Mouse (Mus musculus): ENCODE measurements around the gene Ezr. TPM values are rescaled to one million over a fixed set of nuclear protein-coding genes. Genes with fewer than 3 reads are reported as not detected.

The Ezr gene
- polyA plus RNA-seq, 1 experiment from 2014 or later: 31.9 TPM

DNA sequence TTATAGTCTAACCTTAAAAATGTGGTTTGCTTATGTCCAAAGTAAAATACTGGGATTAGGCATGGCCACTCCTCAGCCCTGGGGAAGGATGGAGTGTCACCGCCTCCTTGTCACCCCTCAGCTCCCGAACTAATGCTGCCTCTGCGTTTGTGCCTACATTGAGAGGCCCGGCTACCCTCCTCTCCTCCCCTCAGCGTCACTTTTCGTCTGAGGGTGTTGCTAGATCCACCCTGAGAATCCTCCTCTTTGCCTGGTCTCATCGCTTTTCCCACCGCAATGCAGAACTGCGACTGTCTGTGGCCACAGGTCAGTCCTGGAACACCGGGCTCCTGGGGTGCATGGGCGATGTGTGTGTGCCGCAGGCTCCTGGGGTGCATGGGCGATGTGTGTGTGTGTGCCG lies 37.7 kb downstream of the Ezr start:
- no peak overlapping the region for H3K4me2 ChIP-seq (ENCODE audit: low read length)

DNA sequence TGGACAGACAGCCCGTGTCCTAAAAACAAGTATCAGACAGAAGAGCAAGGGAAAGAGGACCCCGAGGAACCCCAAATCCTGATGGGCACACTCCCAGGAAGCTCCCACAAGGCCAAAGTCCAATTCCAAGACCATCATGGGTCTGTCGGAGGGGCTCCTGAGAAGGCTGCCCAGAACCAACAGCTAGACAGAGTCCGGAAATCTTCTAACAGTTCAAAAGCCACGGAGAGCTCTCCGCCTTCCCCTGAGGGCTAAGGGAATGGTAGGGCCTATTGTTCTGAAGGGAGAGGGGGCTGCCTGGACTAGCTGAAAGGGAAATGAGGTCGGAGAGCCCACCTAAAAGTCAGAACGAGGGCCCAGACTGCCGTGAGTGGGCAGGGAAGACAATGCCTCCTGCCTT lies 38.2 kb downstream of the Ezr start:
- H3K4me3 ChIP-seq (ENCODE audit: low read depth, low read length): no peak overlapping the region
- H3K4me2 ChIP-seq (ENCODE audit: low read length): no peak overlapping the region
- WGBS: 57% methylated on average over 9 of the region's 9 CpGs
- no peaks in the 10 kb centered on the region for H3K9me3 ChIP-seq (replicated peaks; ENCODE audit: control insufficient read depth, low read length, poor library complexity, severe bottlenecking)
- ATAC-seq: no peak
- H3K27me3 ChIP-seq (ENCODE audit: control insufficient read depth, insufficient read depth, low read depth, low read length): peaks cover 3% of the 10 kb centered on the region
- no peak overlapping the region for H3K27ac ChIP-seq (ENCODE audit: low read length)
- H3K9ac ChIP-seq (ENCODE audit: low read depth, low read length): no peak overlapping the region
- H3K4me1 ChIP-seq (ENCODE audit: control insufficient read depth, insufficient read depth, low read length): peaks cover 34% of the 10 kb centered on the region
- H3K36me3 ChIP-seq (ENCODE audit: control insufficient read depth, insufficient read depth, low read length): no peaks in the 10 kb centered on the region

More for the DNA sequence above, 37.7 kb downstream of the Ezr start:
- Histone ChIP-seq H3K36me3 (ENCODE audit: control insufficient read depth, insufficient read depth, low read length) (no peaks in the 10 kb centered on the region), H3K9me3 (replicated peaks; ENCODE audit: control insufficient read depth, low read length, poor library complexity, severe bottlenecking) (no peaks in the 10 kb centered on the region), H3K27ac (ENCODE audit: low read length) (peak overlapping the region; percentile 72), H3K4me3 (ENCODE audit: low read depth, low read length) (no peak overlapping the region), H3K27me3 (ENCODE audit: control insufficient read depth, insufficient read depth, low read depth, low read length) (peaks cover 3% of the 10 kb centered on the region), H3K4me1 (ENCODE audit: control insufficient read depth, insufficient read depth, low read length) (peaks cover 34% of the 10 kb centered on the region), H3K9ac (ENCODE audit: low read depth, low read length) (no peak overlapping the region)
- ATAC-seq: no peak
- WGBS: 91% methylated on average over 14 of the region's 14 CpGs

DNA sequence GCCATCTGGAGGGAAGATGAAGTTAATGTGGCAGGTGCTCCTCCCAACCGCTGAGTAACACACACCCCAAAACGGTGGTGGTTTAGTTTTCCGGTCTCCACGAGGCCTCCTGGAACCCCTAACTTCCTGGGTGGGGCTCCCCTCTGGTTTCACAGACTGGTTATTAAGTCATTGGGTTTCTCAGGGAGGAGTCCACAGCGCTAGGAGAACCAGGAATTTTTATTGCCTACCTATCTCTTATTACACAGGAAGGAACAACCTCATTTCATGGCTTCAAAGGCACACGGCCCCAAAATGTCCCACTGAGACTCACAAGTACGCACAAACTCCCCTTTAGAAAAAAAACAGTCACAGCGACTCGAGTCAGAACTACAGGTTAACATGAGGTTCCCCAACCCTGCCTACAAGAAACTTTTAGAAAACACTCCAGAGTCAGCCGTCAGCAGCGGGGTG lies 38.8 kb downstream of the Ezr start:
- H3K27me3 ChIP-seq (ENCODE audit: control insufficient read depth, insufficient read depth, low read depth, low read length): peaks cover 3% of the 10 kb centered on the region; the same call in 1 of the 2 replicates
- no peak for ATAC-seq
- H3K4me2 ChIP-seq (ENCODE audit: low read length): no peak overlapping the region
- H3K36me3 ChIP-seq (ENCODE audit: control insufficient read depth, insufficient read depth, low read length): no peaks in the 10 kb centered on the region
- H3K4me3 ChIP-seq (ENCODE audit: low read depth, low read length): no peak overlapping the region
- no peak overlapping the region for H3K9ac ChIP-seq (ENCODE audit: low read depth, low read length)
- no peak overlapping the region for H3K27ac ChIP-seq (ENCODE audit: low read length)
- peaks cover 34% of the 10 kb centered on the region for H3K4me1 ChIP-seq (ENCODE audit: control insufficient read depth, insufficient read depth, low read length)
- no peaks in the 10 kb centered on the region for H3K9me3 ChIP-seq (replicated peaks; ENCODE audit: control insufficient read depth, low read length, poor library complexity, severe bottlenecking)
- 84% methylated on average over 11 of the region's 11 CpGs for WGBS

DNA sequence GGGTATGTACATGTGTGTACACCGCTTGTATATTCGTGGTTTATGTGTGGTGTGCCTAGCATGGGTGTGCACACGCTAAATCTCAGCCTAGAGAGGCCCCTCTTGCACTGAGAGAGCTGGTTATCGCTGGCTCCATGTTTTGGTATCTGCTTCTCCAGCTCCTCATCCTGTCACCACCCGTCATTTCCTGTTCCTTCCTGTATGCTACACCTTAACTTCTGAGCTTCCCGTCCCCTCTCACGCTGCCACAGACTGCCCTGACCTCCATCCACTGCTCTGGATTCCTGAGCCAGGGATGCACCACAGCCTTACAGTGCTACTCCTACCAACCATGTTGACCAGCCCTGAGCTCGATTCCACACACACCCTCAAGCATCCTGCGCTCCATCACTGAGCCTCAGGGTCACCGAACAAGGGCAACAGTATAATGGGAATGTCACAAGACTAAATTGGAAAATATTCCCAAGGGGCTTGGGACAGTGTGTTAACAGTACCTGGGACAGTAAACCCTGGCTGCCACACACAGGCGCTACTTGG lies 39.5 kb downstream of the Ezr start:
- H3K4me1 ChIP-seq (ENCODE audit: control insufficient read depth, insufficient read depth, low read length): peaks cover 34% of the 10 kb centered on the region

DNA sequence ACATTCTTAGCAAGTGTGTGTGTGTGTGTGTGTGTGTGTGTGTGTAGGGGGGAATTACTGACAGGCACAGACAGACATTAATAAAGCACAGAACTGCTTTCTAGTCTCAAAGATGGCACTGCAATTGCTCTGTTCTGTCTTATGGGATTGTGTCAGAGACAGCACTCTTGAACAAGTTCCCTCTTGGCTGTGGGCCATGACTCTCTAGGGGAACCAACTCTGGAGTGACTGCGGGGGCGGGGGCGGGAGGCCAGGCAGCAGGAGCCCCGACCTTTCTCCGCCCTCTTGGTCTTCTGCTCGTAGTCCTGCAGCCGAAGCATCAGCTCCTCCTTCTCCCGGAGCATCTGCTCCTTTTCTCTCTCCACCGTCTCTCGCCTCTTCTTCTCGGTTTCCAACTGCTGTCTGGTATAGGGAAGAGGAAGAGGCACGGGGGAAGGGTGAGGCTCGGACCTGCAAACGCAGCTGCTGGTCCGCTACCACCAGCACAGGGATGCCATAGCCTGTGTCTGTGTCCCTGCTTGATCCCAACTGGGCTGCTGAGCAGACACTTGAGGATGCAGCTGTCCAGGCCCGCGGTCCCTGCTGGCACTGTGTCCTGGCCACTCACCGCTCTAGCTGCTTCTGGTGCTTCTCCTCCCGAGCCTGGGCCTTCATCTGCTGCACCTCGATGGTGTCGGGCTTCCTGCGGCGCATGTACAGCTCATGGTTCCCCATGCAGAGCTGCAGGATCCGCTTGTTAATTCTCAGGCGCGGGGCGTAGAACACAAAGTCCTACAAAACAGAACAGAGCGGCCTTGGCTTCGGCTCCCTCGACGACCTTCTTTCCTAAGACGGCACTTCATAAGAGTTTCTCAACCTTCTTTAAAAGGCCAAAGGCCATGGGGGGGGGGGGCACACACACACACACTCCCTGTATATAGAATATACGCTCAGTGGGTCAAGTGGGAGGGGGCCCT lies 40.2 kb downstream of the Ezr start:
- Histone ChIP-seq H3K27ac (ENCODE audit: low read length) (no peak overlapping the region), H3K4me1 (ENCODE audit: control insufficient read depth, insufficient read depth, low read length) (peaks cover 29% of the 10 kb centered on the region), H3K9ac (ENCODE audit: low read depth, low read length) (0 out of 2 replicates have a peak overlapping the region, but pooled peaks have one; percentile 16)

More for the DNA sequence above, 39.5 kb downstream of the Ezr start:
- no peak overlapping the region for H3K4me2 ChIP-seq (ENCODE audit: low read length)
- H3K4me3 ChIP-seq (ENCODE audit: low read depth, low read length): no peak overlapping the region
- WGBS: 87% methylated on average over 11 of the region's 11 CpGs
- no peak overlapping the region for H3K27ac ChIP-seq (ENCODE audit: low read length)
- H3K9ac ChIP-seq (ENCODE audit: low read depth, low read length): no peak overlapping the region
- H3K27me3 ChIP-seq (ENCODE audit: control insufficient read depth, insufficient read depth, low read depth, low read length): peaks cover 1% of the 10 kb centered on the region; the same call in 1 of the 2 replicates
- no peaks in the 10 kb centered on the region for H3K36me3 ChIP-seq (ENCODE audit: control insufficient read depth, insufficient read depth, low read length)
- H3K9me3 ChIP-seq (replicated peaks; ENCODE audit: control insufficient read depth, low read length, poor library complexity, severe bottlenecking): no peaks in the 10 kb centered on the region
- no peak for ATAC-seq

DNA sequence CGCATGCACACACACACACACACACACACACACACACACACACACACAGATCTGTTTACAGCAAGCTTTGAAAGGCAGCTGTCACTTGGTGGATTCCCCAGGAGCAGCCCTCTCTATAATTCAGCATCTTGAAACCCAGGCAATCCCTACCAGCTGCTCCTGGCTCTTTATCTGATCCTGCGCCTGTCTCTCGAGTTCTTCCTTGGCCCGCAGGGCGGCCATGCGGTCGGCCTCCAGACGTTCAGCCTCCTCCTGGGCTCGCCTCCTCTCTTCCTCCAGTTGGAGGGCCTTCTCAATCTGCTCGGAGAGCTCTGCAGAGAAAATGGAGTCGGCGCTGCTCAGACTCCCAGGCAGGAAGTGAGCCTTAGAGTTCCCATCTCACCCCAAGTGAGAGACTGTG lies 41.3 kb downstream of the Ezr start:
- Histone ChIP-seq H3K4me2 (ENCODE audit: low read length) (no peak overlapping the region), H3K9ac (ENCODE audit: low read depth, low read length) (no peak overlapping the region), H3K36me3 (ENCODE audit: control insufficient read depth, insufficient read depth, low read length) (no peaks in the 10 kb centered on the region), H3K27ac (ENCODE audit: low read length) (no peak overlapping the region), H3K9me3 (replicated peaks; ENCODE audit: control insufficient read depth, low read length, poor library complexity, severe bottlenecking) (no peaks in the 10 kb centered on the region), H3K4me3 (ENCODE audit: low read depth, low read length) (no peak overlapping the region), H3K4me1 (ENCODE audit: control insufficient read depth, insufficient read depth, low read length) (peaks cover 27% of the 10 kb centered on the region), H3K27me3 (ENCODE audit: control insufficient read depth, insufficient read depth, low read depth, low read length) (no peaks in the 10 kb centered on the region)
- WGBS: 81% methylated on average over 12 of the region's 12 CpGs
- ATAC-seq: no peak

More for the DNA sequence above, 40.2 kb downstream of the Ezr start:
- no peak for ATAC-seq
- Histone ChIP-seq H3K27me3 (ENCODE audit: control insufficient read depth, insufficient read depth, low read depth, low read length) (no peaks in the 10 kb centered on the region), H3K4me2 (ENCODE audit: low read length) (no peak overlapping the region), H3K9me3 (replicated peaks; ENCODE audit: control insufficient read depth, low read length, poor library complexity, severe bottlenecking) (no peaks in the 10 kb centered on the region), H3K4me3 (ENCODE audit: low read depth, low read length) (no peak overlapping the region), H3K36me3 (ENCODE audit: control insufficient read depth, insufficient read depth, low read length) (no peaks in the 10 kb centered on the region)
- 64% methylated on average over 33 of the region's 33 CpGs for WGBS

DNA sequence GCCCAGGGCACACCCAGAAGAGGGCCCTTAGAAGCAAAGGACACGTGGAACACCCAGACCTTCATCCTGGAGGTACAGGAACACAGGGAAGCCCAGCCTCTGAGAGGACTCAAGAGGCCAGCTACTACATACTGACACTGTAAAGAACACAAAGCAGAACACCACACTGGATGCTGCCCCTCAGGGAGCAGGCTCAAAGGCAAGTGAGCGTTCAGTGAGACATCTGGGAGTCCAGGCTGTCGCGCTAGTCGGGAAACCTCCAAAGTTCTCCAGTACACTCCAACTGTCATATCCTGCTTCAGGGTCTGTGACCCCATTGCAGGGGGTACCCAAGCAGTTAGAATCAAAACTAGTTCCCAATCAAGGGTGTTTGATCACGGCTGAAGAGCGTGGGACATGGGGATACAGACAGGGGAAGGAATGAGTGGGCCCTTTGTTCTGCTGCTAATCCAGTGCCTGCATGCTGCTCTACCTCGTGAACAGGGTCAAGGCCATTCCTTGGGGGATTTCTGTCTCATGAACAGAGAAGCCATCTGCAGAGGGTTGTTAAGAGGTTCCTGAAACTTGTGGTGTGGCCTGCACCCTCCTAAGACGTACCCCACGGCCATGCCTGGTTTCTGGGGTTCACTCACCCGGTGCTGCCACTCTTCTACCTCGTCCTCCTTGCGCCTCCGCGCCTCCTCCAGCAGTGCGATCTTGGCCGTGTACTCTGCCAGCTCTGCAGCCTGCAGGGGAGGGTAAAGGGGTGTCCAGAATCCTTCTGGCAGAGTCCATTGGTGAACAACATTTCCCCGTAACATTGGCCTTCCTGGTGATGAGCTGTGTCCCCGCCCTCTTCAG lies 42.0 kb downstream of the Ezr start:
- 63% methylated on average over 19 of the region's 19 CpGs for WGBS
- Histone ChIP-seq H3K36me3 (ENCODE audit: control insufficient read depth, insufficient read depth, low read length) (no peaks in the 10 kb centered on the region), H3K4me3 (ENCODE audit: low read depth, low read length) (no peak overlapping the region)

DNA sequence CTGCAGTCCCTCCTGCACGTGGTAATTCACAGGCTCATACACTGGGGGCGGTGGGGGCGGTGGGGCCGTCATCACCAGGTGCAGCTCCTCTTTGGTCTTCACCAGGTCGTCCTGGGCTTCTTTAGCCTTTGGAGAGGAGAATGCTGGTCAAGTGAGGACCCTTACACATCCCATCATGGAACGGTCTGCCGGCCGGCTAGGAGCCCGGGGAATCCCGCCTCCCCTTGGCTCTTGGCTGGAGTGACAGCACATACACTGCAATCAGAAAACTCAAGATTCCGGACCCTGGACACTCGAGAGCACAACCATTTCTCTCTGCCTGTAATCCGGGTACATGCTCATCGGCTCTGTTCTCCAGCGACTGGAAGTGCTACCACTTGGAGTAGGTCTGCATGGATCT lies 42.8 kb downstream of the Ezr start:
- no peak overlapping the region for H3K4me2 ChIP-seq (ENCODE audit: low read length)
- H3K27ac ChIP-seq (ENCODE audit: low read length): no peak overlapping the region
- H3K27me3 ChIP-seq (ENCODE audit: control insufficient read depth, insufficient read depth, low read depth, low read length): no peaks in the 10 kb centered on the region
- WGBS: 91% methylated on average over 15 of the region's 15 CpGs
- no peaks in the 10 kb centered on the region for H3K36me3 ChIP-seq (ENCODE audit: control insufficient read depth, insufficient read depth, low read length)
- H3K9me3 ChIP-seq (replicated peaks; ENCODE audit: control insufficient read depth, low read length, poor library complexity, severe bottlenecking): no peaks in the 10 kb centered on the region
- peaks cover 16% of the 10 kb centered on the region for H3K4me1 ChIP-seq (ENCODE audit: control insufficient read depth, insufficient read depth, low read length)
- no peak for ATAC-seq
- H3K9ac ChIP-seq (ENCODE audit: low read depth, low read length): no peak overlapping the region
- H3K4me3 ChIP-seq (ENCODE audit: low read depth, low read length): no peak overlapping the region

More for the DNA sequence above, 42.0 kb downstream of the Ezr start:
- no peak for ATAC-seq
- no peaks in the 10 kb centered on the region for H3K27me3 ChIP-seq (ENCODE audit: control insufficient read depth, insufficient read depth, low read depth, low read length)
- H3K9ac ChIP-seq (ENCODE audit: low read depth, low read length): no peak overlapping the region
- no peak overlapping the region for H3K27ac ChIP-seq (ENCODE audit: low read length)
- peaks cover 20% of the 10 kb centered on the region for H3K4me1 ChIP-seq (ENCODE audit: control insufficient read depth, insufficient read depth, low read length)
- H3K9me3 ChIP-seq (replicated peaks; ENCODE audit: control insufficient read depth, low read length, poor library complexity, severe bottlenecking): no peaks in the 10 kb centered on the region
- H3K4me2 ChIP-seq (ENCODE audit: low read length): no peak overlapping the region

All from midbrain, embryonic 16.5 days (tissue).